Mouse (Mus musculus) kidney, embryonic 14.5 days (tissue): ENCODE data around the gene Tpgs1. TPM values are rescaled to one million over a fixed set of nuclear protein-coding genes. Genes with fewer than 3 reads are reported as not detected.
A peak's percentile ranks its signal among the peaks of the same experiment; 100 is the strongest.

Source experiments
- ATAC-seq: fragments of 200-750 bp; cut with Nextera tagmentation; 2 replicates; pipeline ENCODE4 v1.8.0; 2017; ENCODE audit warnings: moderate number of reproducible peaks, mild to moderate bottlenecking, moderate TSS enrichment, moderate library complexity; ENCODE audit not compliant: low FRiP score, low TSS enrichment
- H3K27ac ChIP-seq: fragments of 300-500 bp; sonication (generic); 2 replicates; pipeline ENCODE4 v1.5.1; 2014; ENCODE audit warnings: low read depth, mild to moderate bottlenecking, low read length, moderate library complexity, mixed read lengths
- H3K27me3 ChIP-seq: fragments of 300-500 bp; sonication (generic); 2 replicates; pipeline ENCODE4 v1.6.1; 2014; ENCODE audit warnings: mild to moderate bottlenecking, low read length; ENCODE audit not compliant: control insufficient read depth, insufficient read depth
- H3K36me3 ChIP-seq: fragments of 300-500 bp; sonication (generic); 2 replicates; pipeline ENCODE4 v1.6.1; 2014; ENCODE audit warnings: low read length, mixed read lengths; ENCODE audit not compliant: control insufficient read depth, insufficient read depth
- H3K4me1 ChIP-seq: fragments of 300-500 bp; sonication (generic); 2 replicates; pipeline ENCODE4 v1.6.1; 2014; ENCODE audit warnings: low read length, mixed read lengths; ENCODE audit not compliant: control insufficient read depth, insufficient read depth
- H3K4me2 ChIP-seq: fragments of 300-500 bp; sonication (generic); replicated peaks from 2 replicates; pipeline ENCODE4 v1.6.1; 2014; ENCODE audit warnings: low read depth, mild to moderate bottlenecking, low read length
- H3K4me3 ChIP-seq: fragments of 300-500 bp; sonication (generic); 2 replicates; pipeline ENCODE4 v1.5.1; 2014; ENCODE audit warnings: mild to moderate bottlenecking, low read length
- H3K9ac ChIP-seq: fragments of 300-500 bp; sonication (generic); 2 replicates; pipeline ENCODE4 v1.6.1; 2014; ENCODE audit warnings: low read depth, mild to moderate bottlenecking, low read length, moderate library complexity
- H3K9me3 ChIP-seq: fragments of 300-500 bp; sonication (generic); 2 replicates; pipeline ENCODE4 v1.6.1; 2016; ENCODE audit warnings: low read length; ENCODE audit not compliant: control insufficient read depth
- WGBS: fragments of 180-500 bp; shearing (Covaris S2); extraction: QIAGEN DNeasy Blood & Tissue Kit; methylation state at CpG from one replicate; pipeline ENCODE4 v1.1.7; 2014; 5-methylcytosine and 5-hydroxymethylcytosine counted together
- polyA plus RNA-seq: library from polyadenylated mRNA; unstranded; fragments of >200 nt; fragmentation: Nextera tagmentation; extraction: Ambion mirVana; gene quantifications from 2 replicates; pipeline ENCODE4 v1.2.1, GENCODE M21; 2014

Tpgs1 gene
- polyA plus RNA-seq, 1 experiment from 2014 or later = 85.7 TPM

DNA sequence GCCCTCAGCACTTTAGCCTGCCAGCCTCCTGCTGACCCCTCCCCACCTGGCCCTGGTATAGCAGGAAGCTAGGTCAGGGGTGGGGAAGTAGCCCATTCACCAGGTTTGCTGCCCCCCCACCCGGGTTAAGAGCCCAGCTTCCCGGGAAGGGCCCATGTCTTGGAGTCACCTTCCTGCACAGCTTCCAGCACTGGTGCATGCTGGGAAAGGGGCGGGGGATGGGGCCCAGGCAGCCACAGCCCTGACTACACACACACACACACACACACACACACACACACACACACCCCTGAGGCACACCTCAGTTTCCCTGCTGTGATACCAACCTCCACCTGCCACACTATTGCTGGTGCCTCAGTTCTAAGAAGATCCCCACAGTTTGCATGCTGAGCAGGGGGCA is 7.3 kb upstream of the Tpgs1 start:
- 58% methylated on average over 3 of the region's 3 CpGs for WGBS
- H3K36me3 ChIP-seq = no peaks in the 10 kb centered on the region
- no peak overlapping the region for H3K9ac ChIP-seq
- no peaks in the 10 kb centered on the region for H3K27me3 ChIP-seq
- no peak overlapping the region for H3K4me3 ChIP-seq
- no peak overlapping the region for H3K4me2 ChIP-seq
- H3K9me3 ChIP-seq = no peaks in the 10 kb centered on the region
- H3K4me1 ChIP-seq = 0 out of 2 replicates have a peak, but pooled peaks cover 4% of the 10 kb centered on the region
- no peak for ATAC-seq
- 0 out of 2 replicates have a peak overlapping the region, but pooled peaks have one; percentile 24 for H3K27ac ChIP-seq

GRCm38 (mm10) chr10:79664131-79664665 is 5.0 kb upstream of the Tpgs1 start, which contains the start of gene Madcam1:
Madcam1 (plus strand) TSS chr10:79664559.
- ATAC-seq = peak; percentile 15; the same call in 1 of the 2 replicates
- Histone ChIP-seq H3K4me1 (0 out of 2 replicates have a peak, but pooled peaks cover 4% of the 10 kb centered on the region), H3K36me3 (no peaks in the 10 kb centered on the region)

DNA sequence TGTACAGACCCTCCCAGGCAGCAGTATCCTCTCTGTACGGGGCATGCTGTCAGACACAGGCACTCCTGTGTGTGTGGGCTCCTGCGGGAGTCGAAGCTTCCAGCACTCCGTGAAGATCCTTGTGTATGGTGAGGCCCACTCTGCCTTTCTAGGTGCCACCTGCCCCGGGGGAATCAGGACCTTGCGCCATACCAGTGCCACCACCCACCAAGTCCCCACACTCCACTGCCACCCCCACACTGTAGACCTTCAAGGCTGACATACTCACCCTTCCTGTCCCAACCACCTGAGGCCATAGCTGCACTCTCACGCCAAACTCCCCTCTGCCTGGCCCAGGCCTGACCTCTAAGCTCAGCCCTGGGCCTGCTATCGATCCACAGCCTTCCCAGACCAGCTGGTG is 4.1 kb upstream of the Tpgs1 start:
- ATAC-seq = no peak
- Histone ChIP-seq H3K9me3 (no peaks in the 10 kb centered on the region), H3K27me3 (no peaks in the 10 kb centered on the region), H3K27ac (no peak overlapping the region), H3K4me3 (no peak overlapping the region), H3K4me2 (no peak overlapping the region), H3K9ac (no peak overlapping the region), H3K4me1 (peaks cover 4% of the 10 kb centered on the region; the same call in 1 of the 2 replicates), H3K36me3 (no peaks in the 10 kb centered on the region)
- WGBS = 82% methylated on average over 8 of the region's 8 CpGs

More at GRCm38 (mm10) chr10:79664131-79664665, 5.0 kb upstream of the Tpgs1 start, which contains the start of gene Madcam1:
- Histone ChIP-seq H3K27ac (no peak within 1 kb of the TSS), H3K4me3 (no peak within 1 kb of the TSS), H3K9me3 (no peaks in the 10 kb centered on the region), H3K9ac (no peak within 1 kb of the TSS), H3K4me2 (no peak within 1 kb of the TSS), H3K27me3 (no peaks in the 10 kb centered on the region)
- WGBS = 11% methylated on average over 13 of the region's 13 CpGs

DNA sequence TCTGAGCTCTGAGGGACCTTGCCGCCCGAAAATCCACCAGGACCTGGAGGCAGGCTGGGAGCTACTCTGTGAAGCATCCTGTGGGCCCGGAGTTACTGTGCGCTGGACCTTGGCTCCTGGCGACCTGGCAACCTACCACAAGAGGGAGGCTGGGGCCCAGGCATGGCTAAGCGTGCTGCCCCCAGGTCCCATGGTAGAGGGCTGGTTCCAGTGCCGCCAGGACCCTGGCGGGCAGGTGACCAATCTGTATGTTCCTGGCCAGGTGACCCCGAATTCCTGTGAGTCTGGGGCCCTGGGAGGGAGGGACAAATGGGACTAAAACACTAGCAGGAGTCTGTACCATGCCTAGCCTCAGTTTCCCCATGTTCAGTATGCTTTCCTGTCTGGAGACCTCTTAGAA is 2.7 kb upstream of the Tpgs1 start:
- H3K4me2 ChIP-seq = no peak overlapping the region
- H3K9ac ChIP-seq = no peak overlapping the region
- H3K27me3 ChIP-seq = no peaks in the 10 kb centered on the region
- no peaks in the 10 kb centered on the region for H3K9me3 ChIP-seq
- WGBS = 63% methylated on average over 9 of the region's 9 CpGs
- H3K36me3 ChIP-seq = no peaks in the 10 kb centered on the region
- peaks cover 19% of the 10 kb centered on the region for H3K4me1 ChIP-seq
- H3K27ac ChIP-seq = no peak overlapping the region
- no peak for ATAC-seq
- H3K4me3 ChIP-seq = no peak overlapping the region

GRCm38 (mm10) chr10:79668076-79668475 is 1.1 kb upstream of the Tpgs1 start:
- Histone ChIP-seq H3K9ac (no peak overlapping the region), H3K4me2 (no peak overlapping the region), H3K36me3 (peaks cover 2% of the 10 kb centered on the region; the same call in 1 of the 2 replicates), H3K4me3 (no peak overlapping the region), H3K4me1 (peaks cover 29% of the 10 kb centered on the region), H3K9me3 (no peaks in the 10 kb centered on the region), H3K27me3 (no peaks in the 10 kb centered on the region), H3K27ac (no peak overlapping the region)
- WGBS = 83% methylated on average over 5 of the region's 5 CpGs
- ATAC-seq = no peak

DNA sequence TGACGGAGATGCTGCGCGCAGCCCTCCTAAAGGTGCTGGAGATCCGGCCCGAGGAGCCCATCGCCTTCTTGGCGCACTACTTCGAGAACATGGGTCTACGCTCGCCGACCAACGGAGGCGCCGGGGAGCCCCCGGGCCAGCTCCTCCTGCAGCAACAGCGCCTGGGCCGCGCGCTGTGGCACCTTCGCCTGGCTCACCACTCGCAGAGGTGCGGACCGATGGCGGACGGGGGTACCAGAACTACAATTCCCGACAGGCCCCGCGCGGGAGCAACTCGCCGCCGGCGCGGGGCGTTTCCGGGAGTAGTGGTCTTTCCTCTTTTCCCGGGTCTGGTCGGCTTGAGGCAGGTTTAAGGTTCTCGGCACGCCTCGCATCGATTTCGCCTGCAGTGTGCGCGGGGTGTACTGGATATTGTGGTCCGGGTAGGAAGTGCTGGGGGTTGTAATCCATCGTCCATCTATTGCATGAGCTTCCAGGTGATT is 448 bp downstream of the Tpgs1 start:
- no peaks in the 10 kb centered on the region for H3K27me3 ChIP-seq
- peak overlapping the region; percentile 56 for H3K4me3 ChIP-seq
- H3K36me3 ChIP-seq = peaks cover 6% of the 10 kb centered on the region; the same call in 1 of the 2 replicates
- H3K4me1 ChIP-seq = peaks cover 25% of the 10 kb centered on the region
- H3K9ac ChIP-seq = peak overlapping the region; percentile 68
- peak overlapping the region; percentile 93 for H3K4me2 ChIP-seq
- peak; percentile 47 for ATAC-seq
- H3K27ac ChIP-seq = peak overlapping the region; percentile 68
- H3K9me3 ChIP-seq = no peaks in the 10 kb centered on the region
- under 1% methylated on average over 47 of the region's 47 CpGs for WGBS

DNA sequence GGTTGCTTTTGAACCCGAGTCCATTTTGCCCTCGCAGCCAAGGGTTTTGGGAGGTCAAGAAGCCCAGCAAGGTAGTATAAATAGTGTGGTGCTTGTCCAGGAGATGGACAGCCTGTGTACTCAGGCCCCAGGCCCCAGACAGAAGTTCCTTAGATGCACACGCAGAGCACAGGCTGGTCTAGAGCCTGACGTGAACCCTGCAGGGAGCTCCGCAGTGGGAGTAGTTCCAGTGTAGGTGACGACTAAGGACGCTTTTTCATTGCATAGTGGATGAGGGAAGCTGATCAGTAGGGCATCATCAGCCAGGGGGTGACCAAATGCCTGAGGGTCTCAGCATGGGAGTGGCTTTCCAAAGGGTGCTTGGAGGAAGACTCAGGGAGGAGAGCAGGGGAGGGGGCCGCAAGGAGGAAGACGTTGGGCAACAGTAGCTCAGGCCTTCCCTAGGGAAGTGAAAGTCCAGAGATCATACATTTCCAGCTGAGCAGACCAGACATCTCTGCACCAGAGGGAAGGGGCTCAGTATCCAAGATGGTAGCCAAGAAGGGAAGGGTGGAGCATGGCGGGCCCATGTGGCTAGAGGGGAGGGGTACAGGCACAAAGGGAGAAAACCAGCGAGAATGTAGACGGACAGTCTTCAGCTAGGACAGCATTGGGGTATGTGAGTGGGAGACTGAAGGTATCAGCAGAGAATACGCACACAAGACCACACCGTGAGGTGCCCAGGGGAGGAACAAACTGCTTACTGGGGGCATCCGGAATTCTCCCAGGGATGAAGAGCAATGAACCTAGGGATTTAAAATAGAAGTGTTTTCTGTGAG is 1.1 kb downstream of the Tpgs1 start:
- ATAC-seq = peak; percentile 33
- no peaks in the 10 kb centered on the region for H3K27me3 ChIP-seq
- peak overlapping the region; percentile 68 for H3K27ac ChIP-seq
- H3K4me2 ChIP-seq = peak overlapping the region; percentile 93
- peak overlapping the region; percentile 56 for H3K4me3 ChIP-seq
- peak overlapping the region; percentile 68 for H3K9ac ChIP-seq
- WGBS = 23% methylated on average over 15 of the region's 15 CpGs
- H3K4me1 ChIP-seq = peaks cover 25% of the 10 kb centered on the region
- H3K9me3 ChIP-seq = no peaks in the 10 kb centered on the region
- H3K36me3 ChIP-seq = peaks cover 8% of the 10 kb centered on the region; the same call in 1 of the 2 replicates

GRCm38 (mm10) chr10:79671396-79672087 is 2.4 kb downstream of the Tpgs1 start:
- Histone ChIP-seq H3K4me3 (peak overlapping the region; percentile 56; the same call in 1 of the 2 replicates), H3K4me1 (peaks cover 25% of the 10 kb centered on the region), H3K36me3 (peaks cover 15% of the 10 kb centered on the region; the same call in 1 of the 2 replicates), H3K9me3 (no peaks in the 10 kb centered on the region), H3K27me3 (no peaks in the 10 kb centered on the region), H3K4me2 (peak overlapping the region; percentile 93), H3K9ac (peak overlapping the region; percentile 68; the same call in 1 of the 2 replicates), H3K27ac (peak overlapping the region; percentile 68; the same call in 1 of the 2 replicates)
- ATAC-seq = peak; percentile 15
- 21% methylated on average over 6 of the region's 6 CpGs for WGBS
